Mouse (Mus musculus) stomach, embryonic 15.5 days (tissue): ENCODE results near the gene Dapk2. TPM values are rescaled to one million over a fixed set of nuclear protein-coding genes. Genes with fewer than 3 reads are reported as not detected.

Experiments
- ATAC-seq: fragments of 200-750 bp; cut with Nextera tagmentation; 2 replicates; pipeline ENCODE4 v1.8.0; 2017; ENCODE audit warnings: low read depth, moderate number of reproducible peaks, moderate TSS enrichment; ENCODE audit not compliant: insufficient read depth, low FRiP score
- H3K27ac ChIP-seq: fragments of 300-500 bp; sonication (generic); 2 replicates; pipeline ENCODE4 v1.5.1; 2015; ENCODE audit warnings: mild to moderate bottlenecking, inconsistent platforms
- H3K27me3 ChIP-seq: fragments of 300-500 bp; sonication (generic); replicated peaks from 2 replicates; pipeline ENCODE4 v1.6.1; 2015; ENCODE audit warnings: inconsistent platforms
- H3K36me3 ChIP-seq: fragments of 300-500 bp; sonication (generic); 2 replicates; pipeline ENCODE4 v1.6.1; 2015; ENCODE audit warnings: inconsistent platforms
- H3K4me1 ChIP-seq: fragments of 300-500 bp; sonication (generic); 2 replicates; pipeline ENCODE4 v1.6.1; 2015; ENCODE audit warnings: inconsistent platforms
- H3K4me2 ChIP-seq: fragments of 300-500 bp; sonication (generic); 2 replicates; pipeline ENCODE4 v1.6.1; 2015; ENCODE audit warnings: mild to moderate bottlenecking, inconsistent platforms
- H3K4me3 ChIP-seq: fragments of 300-500 bp; sonication (generic); replicated peaks from 2 replicates; pipeline ENCODE4 v1.5.1; 2015; ENCODE audit warnings: inconsistent platforms
- H3K9ac ChIP-seq: fragments of 300-500 bp; sonication (generic); 2 replicates; pipeline ENCODE4 v1.6.1; 2015; ENCODE audit warnings: inconsistent platforms
- H3K9me3 ChIP-seq: fragments of 300-500 bp; sonication (generic); 2 replicates; pipeline ENCODE4 v1.6.1; 2016; ENCODE audit warnings: inconsistent platforms
- WGBS: fragments of 180-500 bp; shearing (Covaris S2); methylation state at CpG from one replicate; pipeline ENCODE4 v1.1.7; 2015; 5-methylcytosine and 5-hydroxymethylcytosine counted together
- polyA plus RNA-seq: library from polyadenylated mRNA; unstranded; fragments of >200 nt; fragmentation: Nextera tagmentation; extraction: Ambion mirVana; gene quantifications from 2 replicates; pipeline ENCODE4 v1.2.1, GENCODE M21; 2015

The Dapk2 gene
- polyA plus RNA-seq, 1 experiment from 2014 or later: 10.1 TPM

- no peak overlapping the region for H3K27ac ChIP-seq
- no peaks in the 10 kb centered on the region for H3K9me3 ChIP-seq
- H3K4me2 ChIP-seq: no peak overlapping the region
- 64% methylated on average over 4 of the region's 4 CpGs for WGBS
- ATAC-seq: no peak
- no peaks in the 10 kb centered on the region for H3K27me3 ChIP-seq
- no peak overlapping the region for H3K9ac ChIP-seq
- no peaks in the 10 kb centered on the region for H3K36me3 ChIP-seq
- H3K4me3 ChIP-seq: no peak overlapping the region
- H3K4me1 ChIP-seq: peaks cover 5% of the 10 kb centered on the region; the same call in 1 of the 2 replicates
Measured at GRCm38 (mm10) chr9:66270038-66270437, 112.0 kb downstream of the Dapk2 start.

GRCm38 (mm10) chr9:66271726-66272125, 113.7 kb downstream of the Dapk2 start:
- no peak for ATAC-seq
- no peak overlapping the region for H3K4me3 ChIP-seq
- no peaks in the 10 kb centered on the region for H3K9me3 ChIP-seq
- WGBS: 52% methylated on average over 5 of the region's 5 CpGs
- no peaks in the 10 kb centered on the region for H3K36me3 ChIP-seq
- H3K4me2 ChIP-seq: no peak overlapping the region
- H3K4me1 ChIP-seq: peaks cover 5% of the 10 kb centered on the region; the same call in 1 of the 2 replicates
- H3K9ac ChIP-seq: no peak overlapping the region
- H3K27ac ChIP-seq: no peak overlapping the region
- no peaks in the 10 kb centered on the region for H3K27me3 ChIP-seq

- ATAC-seq: no peak
- Histone ChIP-seq H3K27me3 (no peaks in the 10 kb centered on the region), H3K9me3 (no peaks in the 10 kb centered on the region), H3K4me3 (no peak overlapping the region), H3K4me1 (peaks cover 8% of the 10 kb centered on the region; the same call in 1 of the 2 replicates), H3K27ac (no peak overlapping the region), H3K9ac (no peak overlapping the region), H3K36me3 (no peaks in the 10 kb centered on the region), H3K4me2 (no peak overlapping the region)
- WGBS: 89% methylated on average over 1 of the region's 1 CpGs
Measured at GRCm38 (mm10) chr9:66273632-66274031, 115.6 kb downstream of the Dapk2 start.

GRCm38 (mm10) chr9:66274657-66275056, 116.6 kb downstream of the Dapk2 start:
- Histone ChIP-seq H3K4me1 (peaks cover 8% of the 10 kb centered on the region; the same call in 1 of the 2 replicates), H3K36me3 (no peaks in the 10 kb centered on the region), H3K9me3 (no peaks in the 10 kb centered on the region), H3K4me3 (no peak overlapping the region), H3K27me3 (no peaks in the 10 kb centered on the region), H3K4me2 (peak overlapping the region; percentile 29), H3K9ac (no peak overlapping the region), H3K27ac (peak overlapping the region; percentile 72; the same call in 1 of the 2 replicates)
- ATAC-seq: no peak
- WGBS: 51% methylated on average over 3 of the region's 3 CpGs

GRCm38 (mm10) chr9:66275267-66275991, 117.4 kb downstream of the Dapk2 start:
- Histone ChIP-seq H3K9ac (no peak overlapping the region), H3K9me3 (no peaks in the 10 kb centered on the region), H3K4me3 (peak overlapping the region; percentile 7; the same call in 1 of the 2 replicates), H3K4me1 (peaks cover 8% of the 10 kb centered on the region; the same call in 1 of the 2 replicates), H3K4me2 (peak overlapping the region; percentile 29), H3K36me3 (no peaks in the 10 kb centered on the region), H3K27ac (peak overlapping the region; percentile 72), H3K27me3 (no peaks in the 10 kb centered on the region)
- 9% methylated on average over 15 of the region's 15 CpGs for WGBS
- no peak for ATAC-seq

- H3K9me3 ChIP-seq: no peaks in the 10 kb centered on the region
- no peak for ATAC-seq
- 49% methylated on average over 4 of the region's 4 CpGs for WGBS
- peaks cover 8% of the 10 kb centered on the region; the same call in 1 of the 2 replicates for H3K4me1 ChIP-seq
- no peak overlapping the region for H3K4me3 ChIP-seq
- H3K27me3 ChIP-seq: no peaks in the 10 kb centered on the region
- H3K4me2 ChIP-seq: peak overlapping the region; percentile 29
- no peak overlapping the region for H3K9ac ChIP-seq
- peak overlapping the region; percentile 72 for H3K27ac ChIP-seq
- no peaks in the 10 kb centered on the region for H3K36me3 ChIP-seq
Measured at GRCm38 (mm10) chr9:66276062-66276461, 118.0 kb downstream of the Dapk2 start.

- ATAC-seq: peak; percentile 61
- Histone ChIP-seq H3K9me3 (no peaks in the 10 kb centered on the region), H3K4me3 (no peak overlapping the region), H3K27me3 (no peaks in the 10 kb centered on the region), H3K27ac (peak overlapping the region; percentile 41; the same call in 1 of the 2 replicates), H3K9ac (no peak overlapping the region), H3K4me2 (no peak overlapping the region), H3K4me1 (peaks cover 8% of the 10 kb centered on the region; the same call in 1 of the 2 replicates), H3K36me3 (no peaks in the 10 kb centered on the region)
- 23% methylated on average over 14 of the region's 14 CpGs for WGBS
Measured at GRCm38 (mm10) chr9:66276697-66277385, 118.8 kb downstream of the Dapk2 start.

- peaks cover 7% of the 10 kb centered on the region; the same call in 1 of the 2 replicates for H3K4me1 ChIP-seq
- no peak overlapping the region for H3K9ac ChIP-seq
- ATAC-seq: no peak
- no peak overlapping the region for H3K4me2 ChIP-seq
- no peaks in the 10 kb centered on the region for H3K9me3 ChIP-seq
- H3K27me3 ChIP-seq: no peaks in the 10 kb centered on the region
- H3K27ac ChIP-seq: no peak overlapping the region
- no peak overlapping the region for H3K4me3 ChIP-seq
- H3K36me3 ChIP-seq: no peaks in the 10 kb centered on the region
Measured at GRCm38 (mm10) chr9:66279647-66280046, 121.6 kb downstream of the Dapk2 start.

GRCm38 (mm10) chr9:66280496-66280895, 122.5 kb downstream of the Dapk2 start:
- Histone ChIP-seq H3K4me1 (peaks cover 4% of the 10 kb centered on the region; the same call in 1 of the 2 replicates), H3K27me3 (no peaks in the 10 kb centered on the region), H3K36me3 (no peaks in the 10 kb centered on the region), H3K27ac (no peak overlapping the region), H3K9ac (no peak overlapping the region), H3K9me3 (no peaks in the 10 kb centered on the region), H3K4me2 (no peak overlapping the region), H3K4me3 (no peak overlapping the region)
- no peak for ATAC-seq
- WGBS: 53% methylated on average over 1 of the region's 1 CpGs

- ATAC-seq: no peak
- H3K4me2 ChIP-seq: no peak overlapping the region
- H3K4me3 ChIP-seq: no peak overlapping the region
- no peaks in the 10 kb centered on the region for H3K9me3 ChIP-seq
- no peaks in the 10 kb centered on the region for H3K36me3 ChIP-seq
- H3K27me3 ChIP-seq: no peaks in the 10 kb centered on the region
- no peak overlapping the region for H3K27ac ChIP-seq
- 66% methylated on average over 9 of the region's 9 CpGs for WGBS
- no peak overlapping the region for H3K9ac ChIP-seq
- H3K4me1 ChIP-seq: peaks cover 4% of the 10 kb centered on the region; the same call in 1 of the 2 replicates
Measured at GRCm38 (mm10) chr9:66281501-66281951, 123.5 kb downstream of the Dapk2 start.

GRCm38 (mm10) chr9:66282582-66282981, 124.6 kb downstream of the Dapk2 start:
- Histone ChIP-seq H3K4me1 (no peaks in the 10 kb centered on the region), H3K27ac (no peak overlapping the region), H3K9me3 (no peaks in the 10 kb centered on the region), H3K27me3 (no peaks in the 10 kb centered on the region), H3K4me3 (no peak overlapping the region), H3K4me2 (no peak overlapping the region), H3K36me3 (no peaks in the 10 kb centered on the region), H3K9ac (no peak overlapping the region)
- no peak for ATAC-seq
- WGBS: 95% methylated on average over 1 of the region's 1 CpGs

GRCm38 (mm10) chr9:66283565-66284203, 125.7 kb downstream of the Dapk2 start:
- WGBS: 14% methylated on average over 2 of the region's 2 CpGs
- Histone ChIP-seq H3K9ac (no peak overlapping the region), H3K9me3 (no peaks in the 10 kb centered on the region), H3K27ac (no peak overlapping the region), H3K4me1 (no peaks in the 10 kb centered on the region), H3K4me3 (no peak overlapping the region), H3K4me2 (no peak overlapping the region), H3K36me3 (no peaks in the 10 kb centered on the region), H3K27me3 (no peaks in the 10 kb centered on the region)
- no peak for ATAC-seq
